Mouse (Mus musculus): ENCODE data around the gene Pitx2.

Gene Pitx2

DNA sequence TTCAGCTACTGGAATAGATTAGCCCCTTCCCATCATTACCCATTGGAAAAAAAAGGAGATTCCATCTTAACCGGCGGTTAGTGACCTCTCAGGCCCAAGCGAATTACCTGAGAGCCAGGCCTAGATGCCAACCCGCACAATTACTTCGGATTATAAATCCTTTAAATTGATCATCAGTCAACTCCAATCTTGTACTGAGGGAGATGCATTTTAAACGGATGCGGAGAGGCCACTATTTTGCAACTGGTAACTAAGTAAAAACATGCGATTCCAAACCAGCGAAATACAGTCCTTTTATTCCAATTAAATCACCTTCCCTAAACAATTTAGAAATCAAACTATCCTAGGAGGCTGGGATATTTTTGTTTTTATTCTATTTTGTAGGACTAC lies 818 bp downstream of the Pitx2 start:
- in situ Hi-C loops (cut with MboI; ENCODE audit: low pct_unique_long_range_greater_than_20kb in 1 of 2, low sequenced_read_pairs in 2 of 2, unreplicated experiment in 1 of 2): loop anchor here (10.0 to 25.0 kb wide), 2 partner anchors 856 to 1912 kb away; partner anchors contain the start of gene Lef1 (in 1 of the 2)

DNA sequence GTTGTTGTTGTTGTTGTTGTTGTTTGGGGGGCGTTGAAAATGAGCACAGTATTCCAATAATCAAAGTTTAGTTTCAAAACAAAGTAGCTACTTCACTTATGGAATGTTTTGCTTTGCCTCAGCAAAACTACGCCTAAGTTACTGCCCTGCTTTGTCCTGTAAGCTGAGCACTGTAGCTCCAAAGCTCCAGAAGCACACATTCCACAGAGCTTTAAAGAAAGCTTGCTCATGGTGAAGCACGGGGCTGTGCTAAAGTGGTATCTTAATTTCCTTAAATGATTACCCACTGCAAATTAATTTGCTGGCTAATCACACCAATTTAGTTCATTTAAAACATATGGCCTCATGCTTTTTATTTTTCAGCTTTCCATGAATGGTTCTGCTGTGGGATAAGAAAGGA lies 1.5 kb downstream of the Pitx2 start:
- in situ Hi-C loops (cut with MboI; ENCODE audit: low pct_unique_long_range_greater_than_20kb in 1 of 2, low sequenced_read_pairs in 2 of 2, unreplicated experiment in 1 of 2): loop anchor here (10.0 to 25.0 kb wide), 2 partner anchors 856 to 1911 kb away; partner anchors contain the start of gene Lef1 (in 1 of the 2)

DNA sequence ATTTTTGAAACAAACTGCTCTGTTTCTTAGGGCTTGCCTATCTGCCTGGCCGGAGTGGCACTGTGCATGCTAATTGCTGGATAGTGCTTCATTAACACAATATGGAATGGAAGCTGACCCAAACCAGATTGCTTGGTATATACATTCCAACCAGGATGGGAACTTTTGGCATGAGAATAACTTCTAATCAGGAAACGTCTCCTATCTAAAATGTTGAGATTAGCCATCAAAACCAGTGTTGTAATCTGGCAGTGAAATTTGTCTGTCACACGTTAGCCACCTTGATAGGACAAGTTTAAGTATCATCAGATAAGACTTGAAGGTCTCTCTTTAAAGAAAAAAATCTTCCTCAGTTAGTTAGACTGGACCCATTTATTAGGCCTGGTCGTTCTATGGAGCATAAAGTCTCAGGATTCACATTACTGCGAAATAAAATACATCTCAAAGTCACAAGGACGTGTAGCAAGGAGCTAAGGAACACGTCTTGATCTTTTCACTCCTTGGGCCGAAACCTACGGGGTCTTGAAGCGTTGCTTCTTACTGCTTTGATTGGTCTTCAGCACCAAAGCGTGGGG lies 2.1 kb downstream of the Pitx2 start:
- in situ Hi-C loops (cut with MboI; ENCODE audit: low pct_unique_long_range_greater_than_20kb in 1 of 2, low sequenced_read_pairs in 2 of 2, unreplicated experiment in 1 of 2): loop anchor here (10.0 to 25.0 kb wide), 2 partner anchors 857 to 1911 kb away; partner anchors contain the start of gene Lef1 (in 1 of the 2)

DNA sequence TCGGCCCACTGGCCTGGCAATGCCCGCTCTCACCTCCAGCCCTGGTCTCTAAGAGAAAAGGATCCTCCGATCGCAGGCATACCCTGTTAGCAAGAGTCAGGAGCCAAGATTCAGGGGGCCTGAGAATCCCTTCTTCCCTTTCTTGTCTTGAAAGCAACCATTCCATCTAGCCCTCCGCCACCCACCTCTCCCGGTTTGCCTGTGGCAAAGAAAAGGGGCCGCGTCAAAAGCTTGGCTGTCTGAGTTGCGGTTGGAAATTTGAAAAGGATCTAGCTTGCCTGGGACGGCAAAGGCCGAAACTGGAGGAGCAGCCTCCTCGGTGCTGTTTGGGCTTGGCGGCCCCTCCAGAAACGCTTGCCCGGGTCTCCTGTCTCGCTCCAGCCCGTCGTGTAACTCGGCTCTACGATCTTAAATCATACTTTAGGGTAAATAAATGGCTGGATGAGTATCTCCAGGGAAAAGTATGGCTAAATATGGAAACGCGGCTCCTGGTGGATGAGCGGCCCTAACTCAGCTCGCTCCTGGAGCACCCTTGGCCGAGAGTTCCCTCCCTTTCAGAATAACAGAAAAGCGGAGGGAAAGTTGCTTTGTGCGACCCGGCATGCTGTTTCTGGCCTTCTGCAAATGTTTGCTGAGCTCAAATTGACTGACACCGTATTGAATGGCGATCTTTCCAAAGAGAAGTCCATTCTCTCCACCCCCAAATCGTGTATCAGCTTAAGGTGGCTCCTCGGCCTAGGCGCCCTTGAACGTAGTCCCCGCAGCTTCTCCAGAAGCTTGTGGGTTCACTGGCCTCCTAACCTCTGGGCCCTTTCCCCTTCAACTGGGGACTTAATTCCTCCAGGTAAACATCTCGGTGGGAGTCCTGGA lies 3.4 kb downstream of the Pitx2 start:
- in situ Hi-C loops (cut with MboI; ENCODE audit: low pct_unique_long_range_greater_than_20kb in 1 of 2, low sequenced_read_pairs in 2 of 2, unreplicated experiment in 1 of 2): loop anchor here (10.0 to 25.0 kb wide), 2 partner anchors 858 to 1909 kb away; partner anchors contain the start of gene Lef1 (in 1 of the 2)

DNA sequence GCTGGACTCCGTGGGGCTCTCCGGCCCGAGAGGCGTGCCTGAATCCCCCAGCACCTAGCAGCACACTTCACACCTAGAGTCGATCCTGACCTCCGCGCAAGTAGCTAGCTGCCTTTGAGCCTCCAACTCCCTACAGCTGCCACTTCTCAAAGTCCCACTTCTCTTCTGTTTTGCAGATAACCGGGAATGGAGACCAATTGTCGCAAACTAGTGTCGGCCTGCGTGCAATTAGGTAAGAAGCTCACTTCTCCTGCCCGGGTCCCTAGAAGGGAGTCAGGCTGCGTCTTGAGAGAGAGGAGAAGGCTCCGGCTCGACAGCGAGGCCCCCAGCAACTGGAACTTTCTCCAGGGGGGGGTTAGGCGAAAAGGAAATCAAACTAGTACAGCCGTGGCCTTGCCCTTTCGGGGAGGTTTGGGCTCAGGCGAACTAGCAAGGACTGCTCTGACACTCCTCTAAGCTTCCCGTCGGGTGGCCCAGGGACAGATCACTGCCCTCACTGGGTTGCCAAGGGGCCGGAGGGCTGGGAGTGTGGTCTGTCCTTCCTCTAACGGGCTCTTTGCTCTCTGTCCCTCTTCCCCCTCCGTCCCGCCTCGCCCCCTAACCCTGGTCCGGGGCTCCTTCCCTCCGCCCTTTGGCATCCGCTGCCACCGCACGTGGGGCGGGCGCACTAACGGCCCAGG lies 4.2 kb downstream of the Pitx2 start:
- in situ Hi-C loops (cut with MboI; ENCODE audit: low pct_unique_long_range_greater_than_20kb in 1 of 2, low sequenced_read_pairs in 2 of 2, unreplicated experiment in 1 of 2): loop anchor here (10.0 to 25.0 kb wide), 2 partner anchors 859 to 1908 kb away; partner anchors contain the start of gene Lef1 (in 1 of the 2)

DNA sequence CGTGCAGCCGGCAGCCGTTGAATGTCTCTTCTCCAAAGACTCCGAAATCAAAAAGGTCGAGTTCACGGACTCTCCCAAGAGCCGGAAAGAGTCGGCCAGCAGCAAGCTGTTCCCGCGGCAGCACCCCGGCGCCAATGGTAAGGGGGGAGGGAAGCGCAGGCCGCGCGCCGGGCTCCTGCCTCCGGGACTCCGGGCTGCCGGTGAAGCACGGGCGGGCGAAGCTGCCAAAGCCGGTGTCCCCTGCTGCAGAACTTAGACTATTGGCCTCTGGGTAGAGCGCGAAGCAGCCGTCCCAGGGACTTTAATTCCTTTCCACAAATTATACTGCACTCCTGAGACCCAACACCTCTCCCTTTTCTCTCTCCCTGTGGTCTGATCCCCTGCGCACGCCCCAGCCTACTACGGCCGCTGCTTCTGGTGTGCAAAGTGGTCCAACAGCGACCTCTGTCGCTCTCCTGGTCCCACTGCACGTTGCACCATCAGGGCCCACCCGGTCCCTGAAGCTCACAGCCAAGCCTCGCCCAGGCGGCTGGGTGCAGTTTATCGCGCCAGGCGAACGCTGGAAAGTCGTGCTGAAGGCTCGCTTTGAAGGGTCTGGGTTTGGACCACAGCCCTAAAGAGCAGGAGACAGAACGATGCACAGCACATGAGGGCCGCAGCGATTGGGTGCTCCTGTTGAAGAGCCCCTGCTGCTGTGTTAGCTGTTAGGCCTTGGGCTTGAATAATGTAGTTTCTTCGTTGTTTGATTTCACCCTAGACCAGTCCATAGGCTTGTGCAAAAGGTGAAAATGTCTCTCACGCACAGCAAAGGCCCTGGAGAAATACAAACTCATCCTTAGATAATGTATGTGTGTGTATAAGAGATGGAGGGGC lies 5.0 kb downstream of the Pitx2 start:
- in situ Hi-C loops (cut with MboI; ENCODE audit: low pct_unique_long_range_greater_than_20kb in 1 of 2, low sequenced_read_pairs in 2 of 2, unreplicated experiment in 1 of 2): loop anchor here (10.0 to 25.0 kb wide), 2 partner anchors 860 to 1908 kb away; partner anchors contain the start of gene Lef1 (in 1 of the 2)

DNA sequence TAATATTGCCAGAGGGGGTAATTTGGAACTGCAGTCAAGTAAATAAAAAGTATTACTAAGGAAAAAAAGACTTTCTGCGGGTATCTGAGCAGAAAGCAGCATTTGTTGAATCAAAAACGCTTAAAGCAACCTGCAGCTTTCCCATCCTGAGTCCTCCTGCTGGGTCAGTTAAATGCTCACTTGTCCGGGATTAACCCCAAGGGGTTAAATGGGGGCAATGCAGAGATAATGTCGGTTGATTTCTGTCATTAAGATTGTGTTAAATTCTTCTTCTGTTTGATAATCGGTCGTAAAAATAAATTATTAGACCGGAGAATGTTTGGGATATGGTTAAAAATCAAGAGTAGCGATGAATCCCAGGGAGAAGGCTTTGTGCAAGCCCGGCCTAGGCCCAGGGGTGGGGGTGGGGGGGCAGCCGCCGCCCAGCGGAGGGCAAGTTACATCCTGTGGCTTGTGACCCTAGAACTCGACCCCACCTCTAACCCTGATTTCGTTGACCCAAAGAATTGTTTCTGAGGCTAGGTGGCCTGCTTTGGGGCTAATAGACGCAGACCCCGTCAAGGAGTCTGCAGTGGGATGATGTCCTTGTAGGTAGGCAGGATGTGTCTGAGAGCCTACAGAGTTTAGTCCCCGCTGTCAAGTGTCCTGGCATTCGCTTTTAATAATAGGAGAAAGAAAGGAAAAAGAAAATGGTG lies 6.0 kb downstream of the Pitx2 start:
- in situ Hi-C loops (cut with MboI; ENCODE audit: low pct_unique_long_range_greater_than_20kb in 1 of 2, low sequenced_read_pairs in 2 of 2, unreplicated experiment in 1 of 2): loop anchor here (10.0 to 25.0 kb wide), 2 partner anchors 861 to 1907 kb away; partner anchors contain the start of gene Lef1 (in 1 of the 2)

DNA sequence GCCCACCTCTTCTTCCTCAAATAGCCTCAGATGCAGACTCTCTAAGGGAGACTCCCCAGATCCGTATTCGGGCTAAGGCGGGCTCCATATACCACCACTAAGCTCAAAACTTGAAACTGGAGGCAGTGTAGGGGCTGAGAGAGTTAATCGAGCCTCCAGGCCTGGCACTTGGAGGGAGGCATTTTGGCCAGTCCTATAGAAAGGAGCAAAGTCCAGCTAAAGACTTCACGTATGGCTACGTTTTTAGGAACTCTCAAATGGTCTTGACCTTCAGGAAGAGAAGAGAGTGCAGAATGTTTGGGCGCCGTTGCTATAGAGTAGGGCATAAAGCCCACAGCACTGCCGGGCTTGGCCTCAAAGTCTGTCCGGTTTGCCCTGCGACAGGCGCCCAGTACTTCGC lies 7.1 kb downstream of the Pitx2 start:
- in situ Hi-C loops (cut with MboI; ENCODE audit: low pct_unique_long_range_greater_than_20kb in 1 of 2, low sequenced_read_pairs in 2 of 2, unreplicated experiment in 1 of 2): loop anchor here (10.0 to 25.0 kb wide), 2 partner anchors 862 to 1906 kb away; partner anchors contain the start of gene Lef1 (in 1 of the 2)

DNA sequence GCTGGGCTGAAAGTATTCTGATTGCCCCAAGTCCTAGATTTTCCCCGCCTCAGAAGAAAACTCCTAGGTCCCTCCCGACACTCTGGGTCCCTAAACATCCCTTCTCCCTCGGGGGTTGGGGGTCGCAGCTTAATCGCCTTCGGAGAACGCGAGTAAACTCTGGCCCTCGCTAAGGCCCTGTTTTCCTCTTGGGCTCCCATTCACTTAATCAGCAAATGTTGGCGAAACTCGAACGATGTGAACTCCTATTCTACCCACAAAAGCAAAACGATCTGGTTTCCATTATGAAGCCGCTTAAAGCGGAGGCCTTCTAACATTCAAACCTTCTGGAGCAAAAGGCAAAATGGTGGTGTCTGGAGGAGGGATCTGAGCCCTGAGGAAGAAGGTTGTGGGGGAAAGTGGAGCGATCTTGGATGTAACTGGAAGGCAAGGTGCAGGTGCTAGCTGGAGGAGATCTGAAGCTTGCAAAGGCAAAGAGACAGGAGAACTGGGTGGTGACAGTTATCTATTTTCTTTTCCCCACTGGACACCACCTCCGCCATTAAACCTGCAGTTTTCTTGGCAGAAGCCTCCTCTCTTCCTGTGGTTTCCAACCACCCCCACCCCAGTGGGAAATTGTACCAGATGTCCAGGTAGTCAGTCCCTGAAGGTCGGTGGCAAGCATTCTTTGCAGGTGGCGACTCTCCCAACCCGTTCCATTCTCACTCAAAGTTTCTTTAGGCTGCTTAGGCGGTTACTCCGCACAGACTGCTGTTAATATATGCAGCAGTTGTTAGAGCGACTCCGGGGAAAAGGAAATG lies 7.8 kb downstream of the Pitx2 start:
- in situ Hi-C loops (cut with MboI; ENCODE audit: low pct_unique_long_range_greater_than_20kb in 1 of 2, low sequenced_read_pairs in 2 of 2, unreplicated experiment in 1 of 2): loop anchor here (10.0 to 25.0 kb wide), 2 partner anchors 863 to 1905 kb away; partner anchors contain the start of gene Lef1 (in 1 of the 2)

DNA sequence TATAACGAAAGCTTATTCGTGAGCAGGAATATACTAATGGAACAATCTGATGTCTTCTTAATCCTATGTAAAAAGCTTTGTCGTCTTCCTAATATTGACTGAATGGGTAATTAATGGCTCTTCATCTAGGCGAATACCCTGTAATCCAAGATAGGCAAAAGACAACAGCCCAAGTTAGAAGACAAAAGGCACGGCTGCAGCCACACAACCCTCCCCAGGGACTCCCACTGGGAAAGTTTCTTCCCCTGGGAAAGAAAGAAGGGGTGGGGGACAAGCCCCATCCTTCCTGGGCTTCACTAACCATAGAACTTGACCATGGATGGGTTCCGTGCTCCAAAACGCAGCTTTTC lies 8.3 kb downstream of the Pitx2 start:
- in situ Hi-C loops (cut with MboI; ENCODE audit: low pct_unique_long_range_greater_than_20kb in 1 of 2, low sequenced_read_pairs in 2 of 2, unreplicated experiment in 1 of 2): loop anchor here (10.0 to 25.0 kb wide), 2 partner anchors 863 to 1904 kb away; partner anchors contain the start of gene Lef1 (in 1 of the 2)

DNA sequence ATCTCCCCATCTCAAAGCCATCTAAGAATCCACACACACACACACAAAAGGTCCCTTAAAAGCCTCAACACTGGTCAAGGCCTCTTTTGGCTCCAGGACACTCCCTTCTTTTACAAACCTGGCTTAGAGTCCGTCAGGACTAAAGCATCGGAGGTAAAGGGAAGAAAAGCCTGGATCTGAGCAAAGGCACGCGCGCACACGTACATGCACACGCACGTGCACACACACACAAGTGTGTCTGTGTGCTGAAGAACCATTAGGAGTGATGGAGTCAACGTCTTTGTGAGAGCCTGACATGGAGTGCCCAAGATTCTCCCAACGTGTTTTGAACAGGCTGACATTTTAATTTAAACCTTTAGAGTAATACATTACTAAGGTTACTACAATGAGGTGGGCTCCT lies 8.7 kb downstream of the Pitx2 start:
- in situ Hi-C loops (cut with MboI; ENCODE audit: low pct_unique_long_range_greater_than_20kb in 1 of 2, low sequenced_read_pairs in 2 of 2, unreplicated experiment in 1 of 2): loop anchor here (10.0 to 25.0 kb wide), 2 partner anchors 864 to 1904 kb away; partner anchors contain the start of gene Lef1 (in 1 of the 2)

DNA sequence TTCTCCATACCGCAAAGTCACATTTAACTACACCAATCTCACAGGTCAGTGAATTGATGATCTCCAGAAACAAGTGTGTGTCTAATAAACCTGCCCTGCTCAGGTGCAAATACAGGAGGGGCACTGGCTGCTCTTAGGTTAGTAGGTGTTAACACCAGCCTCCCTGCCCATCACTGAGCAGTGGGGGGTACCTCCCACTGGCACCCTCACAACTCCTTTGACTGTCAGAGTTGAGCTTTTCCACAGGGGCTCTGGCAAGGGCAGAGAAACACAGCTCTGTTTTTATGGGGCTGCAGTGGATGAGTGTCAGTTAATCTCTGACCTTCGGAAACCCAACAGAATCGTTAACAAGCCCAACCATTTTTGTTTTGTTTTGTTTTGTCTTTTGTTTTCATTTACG lies 9.6 kb downstream of the Pitx2 start:
- in situ Hi-C loops (cut with MboI; ENCODE audit: low pct_unique_long_range_greater_than_20kb in 1 of 2, low sequenced_read_pairs in 2 of 2, unreplicated experiment in 1 of 2): loop anchor here (10.0 to 25.0 kb wide), 2 partner anchors 864 to 1903 kb away; partner anchors contain the start of gene Lef1 (in 1 of the 2)

DNA sequence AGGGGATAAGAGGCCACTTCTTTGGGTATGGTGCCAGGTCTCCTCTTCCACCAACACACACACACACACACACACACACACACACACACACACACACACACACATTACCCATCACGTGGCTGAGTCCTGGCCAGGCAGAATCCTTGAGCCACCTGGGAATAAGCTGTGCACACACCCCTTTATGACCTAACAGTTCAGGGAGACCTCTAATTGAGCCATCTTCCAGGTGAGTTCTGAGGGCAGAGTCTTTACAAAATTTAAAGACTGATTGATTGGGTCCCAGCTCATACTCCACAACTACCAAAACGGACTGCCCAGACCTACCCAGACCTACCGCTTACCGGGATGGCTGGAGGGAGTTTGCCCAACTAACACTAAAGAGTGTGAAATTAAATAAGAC lies 10.1 kb downstream of the Pitx2 start:
- in situ Hi-C loops (cut with MboI; ENCODE audit: low pct_unique_long_range_greater_than_20kb in 1 of 2, low sequenced_read_pairs in 2 of 2, unreplicated experiment in 1 of 2): loop anchor here (10.0 to 25.0 kb wide), 3 partner anchors 865 to 1903 kb away; partner anchors contain the start of genes Lef1 (in 1 of the 2) and Neurog2 (in 1 of the 2)

DNA sequence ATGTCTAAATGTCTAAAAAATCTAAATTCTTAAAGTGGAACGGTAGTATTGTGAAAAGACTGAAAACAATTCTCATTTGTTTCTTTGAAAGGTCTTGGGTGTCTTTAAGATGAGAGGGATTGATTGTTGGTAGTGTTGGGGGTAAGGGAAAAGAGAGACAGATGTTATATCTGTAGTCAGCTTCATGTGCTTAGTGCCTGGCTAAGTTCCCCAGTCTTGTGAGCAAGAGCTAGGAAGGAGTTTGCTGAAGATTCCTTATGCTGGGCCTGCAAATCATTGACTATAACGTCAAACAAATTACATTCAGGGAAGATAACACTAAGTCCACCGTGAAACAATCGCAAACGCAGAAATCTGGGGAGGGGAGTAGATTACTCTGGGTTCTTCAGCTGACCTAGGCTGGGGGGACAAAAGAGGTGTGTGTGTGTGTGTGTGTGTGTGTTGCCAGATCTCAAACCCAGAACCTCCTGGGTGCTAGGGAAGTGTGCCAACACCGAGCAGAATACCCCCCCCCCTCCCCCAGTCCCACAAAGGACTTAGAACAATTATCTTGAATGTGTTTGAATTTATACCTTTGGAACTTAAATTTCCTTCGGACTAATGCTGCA lies 12.5 kb downstream of the Pitx2 start:
- in situ Hi-C loops (cut with MboI; ENCODE audit: low pct_unique_long_range_greater_than_20kb in 1 of 2, low sequenced_read_pairs in 2 of 2, unreplicated experiment in 1 of 2): loop anchor here in 1 of 2 experiments (10.0 to 25.0 kb wide), 2 partner anchors 1577 to 1900 kb away; partner anchors contain the start of genes Lef1 and Neurog2

DNA sequence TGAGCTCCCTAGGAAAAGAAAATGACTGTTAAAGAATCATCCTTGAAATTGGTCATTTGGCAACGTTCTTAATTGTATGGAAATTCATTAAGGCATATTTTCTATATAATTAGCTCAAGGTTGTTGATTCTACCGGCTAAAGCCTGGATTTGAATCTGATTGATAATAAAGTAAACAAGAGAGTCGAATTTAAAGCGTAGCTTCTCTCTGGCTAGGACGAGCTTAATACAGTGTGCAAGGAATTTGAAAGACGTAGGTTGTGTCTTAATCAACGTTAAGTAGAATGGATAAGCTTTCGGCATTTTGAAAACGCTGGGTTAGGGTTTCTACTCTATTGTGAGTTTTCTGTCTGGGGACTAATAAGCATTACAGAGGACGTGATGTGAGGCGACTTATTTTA lies 13.1 kb downstream of the Pitx2 start:
- in situ Hi-C loops (cut with MboI; ENCODE audit: low pct_unique_long_range_greater_than_20kb in 1 of 2, low sequenced_read_pairs in 2 of 2, unreplicated experiment in 1 of 2): loop anchor here in 1 of 2 experiments (10.0 to 25.0 kb wide), 2 partner anchors 1578 to 1899 kb away; partner anchors contain the start of genes Lef1 and Neurog2

Data from mouse embryonic stem cell (cell line).